Mouse (Mus musculus) brain, embryonic 14.5 days (tissue): ENCODE results near the gene Clk4.

ENCODE experiments used
- CTCF ChIP-seq: fragments of 200-500 bp; IDR thresholded peaks from 2 replicates; pipeline ENCODE4 v1.5.1; 2012; ENCODE audit warnings: inconsistent platforms, mild to moderate bottlenecking, moderate library complexity, borderline replicate concordance; ENCODE audit not compliant: insufficient read depth, insufficient read length; ENCODE audit errors: extremely low read depth
- POLR2A ChIP-seq: fragments of 200-500 bp; IDR thresholded peaks from 2 replicates; pipeline ENCODE4 v1.6.1; 2012; ENCODE audit warnings: mild to moderate bottlenecking, inconsistent platforms, borderline replicate concordance; ENCODE audit not compliant: poor library complexity, insufficient read depth, insufficient read length, severe bottlenecking; ENCODE audit errors: extremely low read depth

DNA sequence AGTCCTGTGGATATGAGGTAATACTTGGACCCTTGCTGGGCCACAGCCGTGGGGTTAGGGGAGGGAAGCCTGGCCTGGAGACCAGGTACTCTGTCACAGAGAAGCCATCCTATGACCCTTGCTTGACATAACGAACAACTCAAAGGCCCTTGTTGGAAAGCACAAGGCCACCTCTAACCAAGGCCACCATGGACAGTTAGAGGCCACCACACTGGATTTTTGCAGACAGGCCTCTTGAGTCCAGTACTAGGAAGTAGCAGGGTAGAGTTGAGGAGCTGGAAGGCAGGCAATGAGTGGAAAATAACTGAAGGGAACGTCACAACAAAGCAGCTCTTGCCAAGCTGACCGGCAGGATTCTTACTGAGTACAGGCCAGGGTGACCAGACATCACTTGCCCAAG, 37.2 kb downstream of the Clk4 start:
- TF ChIP-seq CTCF (no peak), POLR2A (no peak)
